Mouse (Mus musculus) layer of hippocampus, adult 18-20 months (tissue): Measurements from ENCODE around the gene Anapc4. TPM values are rescaled to one million over a fixed set of nuclear protein-coding genes. Genes with fewer than 3 reads are reported as not detected.

Experiments
- total RNA-seq, 2 experiments: library from RNA; stranded (reverse); gene quantifications; 2 replicates each; pipeline ENCODE4 v1.2.3; 2021

Gene Anapc4
- total RNA-seq, 2 experiments from 2014 or later, result 68.2 to 68.8 TPM

Other genes starting within 250 kb of the Anapc4 start
- gene Sepsecs, start 164.3 kb upstream of the Anapc4 start, total RNA-seq, result 1 to 10 TPM; 8.6 to 8.9 TPM
- 1 to 10 TPM; 2.3 to 2.9 TPM for gene Pi4k2b, start 92.4 kb upstream of the Anapc4 start, total RNA-seq
- 10 to 100 TPM in 1 of 2 experiments, 1 to 10 TPM in 1; 8.8 to 10.1 TPM for gene Zcchc4, start 58.6 kb upstream of the Anapc4 start, total RNA-seq
- not detected for gene Slc34a2, start 204.1 kb downstream of the Anapc4 start, total RNA-seq